Mouse (Mus musculus): ENCODE data around the gene Ifitm2. TPM values are rescaled to one million over a fixed set of nuclear protein-coding genes. Genes with fewer than 3 reads are reported as not detected.
A peak's percentile ranks its signal among the peaks of the same experiment; 100 is the strongest.

The Ifitm2 gene
- polyA plus RNA-seq, 1 experiment: 1,180 TPM

GRCm38 (mm10) chr7:140938436-140938835, 17.4 kb downstream of the Ifitm2 start:
- Histone ChIP-seq H3K4me3 (replicated peaks; ENCODE audit: extremely low read depth, low read depth, low read length) (no peak overlapping the region), H3K4me1 (ENCODE audit: control insufficient read depth, insufficient read depth, low read length) (peaks cover 11% of the 10 kb centered on the region)
- 54% methylated on average over 3 of the region's 3 CpGs for WGBS
- DNase-seq: no peak
- TF ChIP-seq POLR2A (IDR thresholded peaks at IDR 0.05; ENCODE audit: borderline replicate concordance, extremely low read depth, low read depth, low read length) (no peak), CTCF (IDR thresholded peaks at IDR 0.05; ENCODE audit: insufficient read depth, low read length) (0 out of 2 replicates have a peak, but pooled peaks have one; percentile 15)

- H3K4me3 ChIP-seq (replicated peaks; ENCODE audit: extremely low read depth, low read depth, low read length): no peak overlapping the region
- TF ChIP-seq POLR2A (IDR thresholded peaks at IDR 0.05; ENCODE audit: borderline replicate concordance, extremely low read depth, low read depth, low read length) (no peak), CTCF (IDR thresholded peaks at IDR 0.05; ENCODE audit: insufficient read depth, low read length) (no peak)
- peaks cover 7% of the 10 kb centered on the region for H3K4me1 ChIP-seq (ENCODE audit: control insufficient read depth, insufficient read depth, low read length)
- 87% methylated on average over 6 of the region's 6 CpGs for WGBS
- no peak for DNase-seq
Measured at GRCm38 (mm10) chr7:140927181-140927580, 28.6 kb downstream of the Ifitm2 start.

GRCm38 (mm10) chr7:140923070-140923775, 32.6 kb downstream of the Ifitm2 start:
- Histone ChIP-seq H3K4me3 (replicated peaks; ENCODE audit: extremely low read depth, low read depth, low read length) (no peak overlapping the region), H3K4me1 (ENCODE audit: control insufficient read depth, insufficient read depth, low read length) (peaks cover 10% of the 10 kb centered on the region)
- TF ChIP-seq CTCF (IDR thresholded peaks at IDR 0.05; ENCODE audit: insufficient read depth, low read length) (no peak), POLR2A (IDR thresholded peaks at IDR 0.05; ENCODE audit: borderline replicate concordance, extremely low read depth, low read depth, low read length) (no peak)
- no peak for DNase-seq
- 23% methylated on average over 30 of the region's 30 CpGs for WGBS

GRCm38 (mm10) chr7:140922398-140923069, 33.3 kb downstream of the Ifitm2 start:
- DNase-seq: no peak
- under 1% methylated on average over 49 of the region's 49 CpGs for WGBS
- Histone ChIP-seq H3K4me1 (ENCODE audit: control insufficient read depth, insufficient read depth, low read length) (peaks cover 10% of the 10 kb centered on the region), H3K4me3 (replicated peaks; ENCODE audit: extremely low read depth, low read depth, low read length) (peak overlapping the region; percentile 31)
- TF ChIP-seq CTCF (IDR thresholded peaks at IDR 0.05; ENCODE audit: insufficient read depth, low read length) (no peak), POLR2A (IDR thresholded peaks at IDR 0.05; ENCODE audit: borderline replicate concordance, extremely low read depth, low read depth, low read length) (no peak)

- Histone ChIP-seq H3K4me1 (ENCODE audit: control insufficient read depth, insufficient read depth, low read length) (peaks cover 10% of the 10 kb centered on the region), H3K4me3 (replicated peaks; ENCODE audit: extremely low read depth, low read depth, low read length) (no peak overlapping the region)
- DNase-seq: no peak
- no peak for TF ChIP-seq POLR2A (IDR thresholded peaks at IDR 0.05; ENCODE audit: borderline replicate concordance, extremely low read depth, low read depth, low read length)
- no peak for TF ChIP-seq CTCF (IDR thresholded peaks at IDR 0.05; ENCODE audit: insufficient read depth, low read length)
- 31% methylated on average over 22 of the region's 22 CpGs for WGBS
Measured at GRCm38 (mm10) chr7:140921225-140921975, 34.4 kb downstream of the Ifitm2 start.

GRCm38 (mm10) chr7:140920418-140921029, 35.3 kb downstream of the Ifitm2 start, which contains the start of gene Nlrp6:
Nlrp6 (plus strand) TSS chr7:140920902.
- Histone ChIP-seq H3K4me1 (ENCODE audit: control insufficient read depth, insufficient read depth, low read length) (peaks cover 10% of the 10 kb centered on the region), H3K4me3 (replicated peaks; ENCODE audit: extremely low read depth, low read depth, low read length) (no peak within 1 kb of the TSS)
- 74% methylated on average over 8 of the region's 8 CpGs for WGBS
- no peak for DNase-seq
- TF ChIP-seq CTCF (IDR thresholded peaks at IDR 0.05; ENCODE audit: insufficient read depth, low read length): no peak
- TF ChIP-seq POLR2A (IDR thresholded peaks at IDR 0.05; ENCODE audit: borderline replicate concordance, extremely low read depth, low read depth, low read length): no peak

GRCm38 (mm10) chr7:140919911-140920310, 35.9 kb downstream of the Ifitm2 start:
- no peak for DNase-seq
- WGBS: 51% methylated on average over 4 of the region's 4 CpGs
- peaks cover 10% of the 10 kb centered on the region for H3K4me1 ChIP-seq (ENCODE audit: control insufficient read depth, insufficient read depth, low read length)
- no peak overlapping the region for H3K4me3 ChIP-seq (replicated peaks; ENCODE audit: extremely low read depth, low read depth, low read length)
- TF ChIP-seq POLR2A (IDR thresholded peaks at IDR 0.05; ENCODE audit: borderline replicate concordance, extremely low read depth, low read depth, low read length) (no peak), CTCF (IDR thresholded peaks at IDR 0.05; ENCODE audit: insufficient read depth, low read length) (no peak)

GRCm38 (mm10) chr7:140914031-140914690, 41.6 kb downstream of the Ifitm2 start:
- H3K4me3 ChIP-seq (replicated peaks; ENCODE audit: extremely low read depth, low read depth, low read length): no peak overlapping the region
- H3K4me1 ChIP-seq (ENCODE audit: control insufficient read depth, insufficient read depth, low read length): no peaks in the 10 kb centered on the region
- no peak for DNase-seq
- WGBS: 84% methylated on average over 8 of the region's 8 CpGs
- TF ChIP-seq POLR2A (IDR thresholded peaks at IDR 0.05; ENCODE audit: borderline replicate concordance, extremely low read depth, low read depth, low read length) (no peak), CTCF (IDR thresholded peaks at IDR 0.05; ENCODE audit: insufficient read depth, low read length) (no peak)

All from lung, adult 2 months (tissue).